Mouse (Mus musculus) thymus, adult 2 months (tissue): ENCODE measurements around the gene Cited4.

Experiments
- CTCF ChIP-seq: fragments of 200-500 bp; IDR thresholded peaks from 2 replicates; pipeline ENCODE4 v1.5.1; 2012; ENCODE audit warnings: mild to moderate bottlenecking, control low read depth, low read length, moderate library complexity, borderline replicate concordance; ENCODE audit not compliant: control insufficient read depth, poor library complexity, insufficient read depth; ENCODE audit errors: extremely low read depth
- POLR2A ChIP-seq: fragments of 200-500 bp; IDR thresholded peaks from 2 replicates; pipeline ENCODE4 v1.6.1; 2012; ENCODE audit warnings: mild to moderate bottlenecking, low read length, control low read depth, moderate library complexity; ENCODE audit not compliant: control insufficient read depth, poor library complexity, insufficient read depth; ENCODE audit errors: extremely low read depth

GRCm38 (mm10) chr4:120660485-120660884, 5.9 kb upstream of the Cited4 start:
- TF ChIP-seq CTCF, result no peak
- no peak for TF ChIP-seq POLR2A
